Mouse (Mus musculus): ENCODE data around the gene Rarg. TPM values are rescaled to one million over a fixed set of nuclear protein-coding genes. Genes with fewer than 3 reads are reported as not detected.

The Rarg gene
- polyA plus RNA-seq, 1 experiment from 2014 or later = 5.6 TPM

DNA sequence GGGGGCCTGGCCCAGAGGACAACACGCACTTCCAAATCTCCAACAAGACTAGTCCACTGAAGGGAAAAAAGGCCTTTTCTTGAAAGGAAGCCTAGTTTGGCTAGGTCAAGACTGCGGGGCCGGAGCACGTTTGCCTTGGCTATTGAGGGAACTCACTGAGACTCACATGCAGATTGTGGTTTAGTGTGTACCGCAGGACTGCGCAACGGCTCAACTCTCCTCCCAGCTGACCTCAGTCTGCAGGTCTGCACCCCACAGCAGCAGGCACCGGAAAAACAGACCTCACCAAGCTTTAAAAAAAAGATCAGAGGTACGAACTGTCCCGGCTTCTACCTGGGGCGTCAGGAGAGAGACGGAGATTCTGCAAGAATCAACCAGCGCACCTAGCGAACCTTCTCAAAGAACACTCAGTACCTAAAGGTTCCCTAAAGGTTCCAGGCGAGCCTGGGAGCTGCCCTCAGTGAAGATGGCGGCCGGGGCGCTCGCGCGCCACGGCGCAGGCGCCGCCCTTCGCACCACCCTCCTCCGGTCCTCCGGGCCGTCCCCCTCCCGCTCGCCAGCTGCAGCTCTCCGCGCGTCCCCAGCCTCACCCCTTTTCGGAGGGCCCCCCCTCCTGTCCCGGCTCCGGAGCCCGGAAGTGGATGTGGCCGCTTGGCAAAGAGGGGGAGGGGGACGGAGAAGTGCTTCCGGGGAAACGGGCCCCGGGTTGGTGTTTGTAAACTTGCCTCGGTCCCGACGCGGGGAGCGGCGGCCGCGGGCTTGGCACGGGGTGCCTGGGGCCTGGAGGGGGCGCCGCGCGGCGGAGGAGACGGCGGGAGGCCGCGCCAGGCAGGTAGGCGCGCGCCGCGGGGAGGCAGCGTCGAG, 54.1 kb downstream of the Rarg start, which contains the start of gene Zfp740:
Zfp740 (plus strand) TSS at position 279 of the 864 bp plus-strand sequence.
- H3K9me3 ChIP-seq (ENCODE audit: control insufficient read depth, low read length) = no peaks in the 10 kb centered on the region
- H3K9ac ChIP-seq (ENCODE audit: low read depth, low read length) = peak within 1 kb of the TSS; percentile 95
- peak; percentile 96 for ATAC-seq
- H3K4me3 ChIP-seq (ENCODE audit: low read length) = peak within 1 kb of the TSS; percentile 90
- peaks cover 32% of the 10 kb centered on the region for H3K4me1 ChIP-seq (ENCODE audit: control insufficient read depth, insufficient read depth, low read depth, low read length)
- no peaks in the 10 kb centered on the region for H3K27me3 ChIP-seq (replicated peaks; ENCODE audit: control insufficient read depth, insufficient read depth, low read length)
- under 1% methylated on average over 50 of the region's 68 CpGs for WGBS
- peak within 1 kb of the TSS; percentile 80 for H3K4me2 ChIP-seq (ENCODE audit: low read length)
- peaks cover 1% of the 10 kb centered on the region; the same call in 1 of the 2 replicates for H3K36me3 ChIP-seq (ENCODE audit: control insufficient read depth, insufficient read depth, low read length)
- H3K27ac ChIP-seq (ENCODE audit: low read depth, low read length) = peak within 1 kb of the TSS; percentile 100

DNA sequence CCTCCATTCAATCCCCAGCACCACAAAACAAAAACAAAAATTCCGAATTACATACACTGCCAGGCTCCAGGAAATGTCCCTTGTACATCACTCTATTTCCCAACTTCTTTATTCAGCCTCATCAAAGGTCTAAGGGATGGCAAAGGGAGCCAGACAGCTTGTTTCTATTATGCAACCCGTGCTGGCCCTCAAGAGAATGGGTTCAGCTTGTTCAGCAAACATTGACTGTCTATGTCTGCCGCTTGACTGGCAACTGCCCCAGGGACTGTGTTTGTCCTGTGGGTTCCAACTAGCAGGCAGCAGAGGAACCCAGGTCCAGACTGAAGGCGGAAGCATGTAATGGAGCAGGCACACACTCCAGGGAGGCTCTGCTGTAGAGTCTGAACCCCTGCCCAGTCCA, 58.5 kb downstream of the Rarg start:
- WGBS = 82% methylated on average over 4 of the region's 4 CpGs
- no peak for ATAC-seq
- no peak overlapping the region for H3K4me2 ChIP-seq (ENCODE audit: low read length)

DNA sequence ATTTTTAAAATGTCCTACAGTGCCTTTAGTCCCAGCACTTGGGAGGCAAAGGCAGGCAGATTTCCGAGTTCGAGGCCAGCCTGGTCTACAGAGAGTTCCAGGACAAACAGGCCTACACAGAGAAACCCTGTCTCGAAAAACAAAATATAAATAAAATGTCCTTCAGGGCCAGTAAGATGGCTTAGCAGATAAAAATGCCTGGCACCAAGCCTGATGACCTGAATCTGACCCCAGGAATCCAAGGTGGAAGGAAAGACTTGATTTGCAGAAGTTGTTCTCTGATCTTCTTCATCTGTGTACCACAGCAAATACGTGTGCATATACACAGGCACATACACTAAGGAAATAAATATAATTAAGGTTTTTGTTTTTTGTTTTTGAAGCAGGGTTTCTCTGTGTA, 61.9 kb downstream of the Rarg start:
- no peak for ATAC-seq
- H3K36me3 ChIP-seq (ENCODE audit: control insufficient read depth, insufficient read depth, low read length) = no peaks in the 10 kb centered on the region
- H3K4me2 ChIP-seq (ENCODE audit: low read length) = no peak overlapping the region
- no peaks in the 10 kb centered on the region for H3K9me3 ChIP-seq (ENCODE audit: control insufficient read depth, low read length)
- no peak overlapping the region for H3K9ac ChIP-seq (ENCODE audit: low read depth, low read length)
- H3K4me1 ChIP-seq (ENCODE audit: control insufficient read depth, insufficient read depth, low read depth, low read length) = no peaks in the 10 kb centered on the region
- WGBS = 85% methylated on average over 4 of the region's 4 CpGs
- no peak overlapping the region for H3K27ac ChIP-seq (ENCODE audit: low read depth, low read length)
- no peak overlapping the region for H3K4me3 ChIP-seq (ENCODE audit: low read length)
- H3K27me3 ChIP-seq (replicated peaks; ENCODE audit: control insufficient read depth, insufficient read depth, low read length) = no peaks in the 10 kb centered on the region

More for the DNA sequence above, 58.5 kb downstream of the Rarg start:
- Histone ChIP-seq H3K9me3 (ENCODE audit: control insufficient read depth, low read length) (no peaks in the 10 kb centered on the region), H3K36me3 (ENCODE audit: control insufficient read depth, insufficient read depth, low read length) (no peaks in the 10 kb centered on the region), H3K27ac (ENCODE audit: low read depth, low read length) (no peak overlapping the region), H3K27me3 (replicated peaks; ENCODE audit: control insufficient read depth, insufficient read depth, low read length) (no peaks in the 10 kb centered on the region), H3K4me3 (ENCODE audit: low read length) (no peak overlapping the region), H3K9ac (ENCODE audit: low read depth, low read length) (no peak overlapping the region), H3K4me1 (ENCODE audit: control insufficient read depth, insufficient read depth, low read depth, low read length) (peaks cover 7% of the 10 kb centered on the region)

DNA sequence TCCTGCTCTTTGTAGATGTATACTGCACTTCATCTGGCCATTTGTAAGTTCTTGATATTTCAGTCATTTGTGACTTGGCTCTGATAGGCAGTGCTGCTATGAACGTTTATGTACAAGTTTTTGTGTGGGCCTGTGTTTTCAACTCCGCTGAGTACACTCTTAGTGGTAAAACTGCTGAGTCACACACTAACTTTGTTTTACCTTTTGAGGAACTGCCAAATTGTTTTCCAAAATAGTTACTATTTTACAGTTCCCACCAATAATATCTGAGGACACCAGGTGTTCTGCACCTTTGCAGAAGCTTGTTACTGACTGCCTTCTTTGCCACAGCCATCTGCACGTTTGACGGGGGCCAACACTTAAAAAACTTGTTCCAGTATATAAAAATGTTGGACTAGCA, 62.9 kb downstream of the Rarg start:
- no peak overlapping the region for H3K4me2 ChIP-seq (ENCODE audit: low read length)
- ATAC-seq = no peak
- H3K9me3 ChIP-seq (ENCODE audit: control insufficient read depth, low read length) = no peaks in the 10 kb centered on the region
- H3K27ac ChIP-seq (ENCODE audit: low read depth, low read length) = no peak overlapping the region
- H3K27me3 ChIP-seq (replicated peaks; ENCODE audit: control insufficient read depth, insufficient read depth, low read length) = no peaks in the 10 kb centered on the region
- no peak overlapping the region for H3K4me3 ChIP-seq (ENCODE audit: low read length)
- H3K36me3 ChIP-seq (ENCODE audit: control insufficient read depth, insufficient read depth, low read length) = no peaks in the 10 kb centered on the region
- H3K9ac ChIP-seq (ENCODE audit: low read depth, low read length) = no peak overlapping the region
- H3K4me1 ChIP-seq (ENCODE audit: control insufficient read depth, insufficient read depth, low read depth, low read length) = no peaks in the 10 kb centered on the region
- WGBS = 89% methylated on average over 4 of the region's 4 CpGs

DNA sequence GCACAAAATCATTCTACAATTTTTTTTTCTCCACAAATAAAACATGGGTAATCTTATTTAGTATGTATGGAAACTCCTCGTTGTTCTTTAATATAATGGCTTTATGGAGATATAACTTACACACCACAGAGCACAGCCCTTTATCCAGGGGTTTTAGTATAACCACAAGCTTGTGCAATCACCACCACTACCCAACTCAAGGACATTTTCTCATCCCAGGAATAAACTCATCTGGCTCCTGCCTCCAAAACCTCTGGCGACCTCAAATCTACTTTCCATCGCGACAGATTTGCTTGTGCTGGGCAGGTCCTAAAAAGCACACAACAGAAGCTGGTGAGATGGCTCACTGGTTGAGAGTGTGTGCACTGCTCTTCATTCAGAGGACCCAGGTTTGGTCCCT, 63.7 kb downstream of the Rarg start:
- no peak overlapping the region for H3K4me2 ChIP-seq (ENCODE audit: low read length)
- no peaks in the 10 kb centered on the region for H3K36me3 ChIP-seq (ENCODE audit: control insufficient read depth, insufficient read depth, low read length)
- H3K4me3 ChIP-seq (ENCODE audit: low read length) = no peak overlapping the region
- no peaks in the 10 kb centered on the region for H3K9me3 ChIP-seq (ENCODE audit: control insufficient read depth, low read length)
- H3K9ac ChIP-seq (ENCODE audit: low read depth, low read length) = no peak overlapping the region
- 83% methylated on average over 4 of the region's 4 CpGs for WGBS
- no peaks in the 10 kb centered on the region for H3K4me1 ChIP-seq (ENCODE audit: control insufficient read depth, insufficient read depth, low read depth, low read length)
- H3K27me3 ChIP-seq (replicated peaks; ENCODE audit: control insufficient read depth, insufficient read depth, low read length) = no peaks in the 10 kb centered on the region
- no peak for ATAC-seq
- H3K27ac ChIP-seq (ENCODE audit: low read depth, low read length) = no peak overlapping the region

DNA sequence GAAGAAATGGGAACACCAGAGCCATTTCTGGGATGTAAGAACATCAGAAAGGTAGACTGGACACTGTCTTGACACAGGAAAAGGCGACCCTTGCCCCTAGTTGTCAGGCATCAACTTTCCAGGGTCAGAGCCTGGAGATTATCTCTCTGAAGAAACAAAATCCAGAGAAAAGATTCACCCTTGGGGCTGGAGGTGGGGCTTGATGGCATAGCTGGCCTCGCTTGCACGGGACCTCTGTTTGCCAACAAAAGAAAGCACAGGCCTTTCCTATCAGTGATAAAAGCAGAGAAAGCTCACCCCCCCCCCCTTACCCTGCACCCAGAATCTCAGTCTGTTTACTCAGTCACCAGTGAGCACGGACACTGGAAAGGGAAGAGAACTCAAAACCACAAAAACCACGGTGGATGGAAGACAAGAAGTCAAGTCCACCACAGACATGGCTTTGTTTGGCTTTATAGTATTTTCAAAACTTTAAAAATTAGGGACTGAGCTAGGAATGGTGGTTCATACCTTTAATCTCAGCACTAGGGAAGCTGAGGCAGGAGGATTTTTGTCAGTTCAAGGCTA, 64.4 kb downstream of the Rarg start:
- no peak for ATAC-seq
- Histone ChIP-seq H3K9ac (ENCODE audit: low read depth, low read length) (no peak overlapping the region; the same call in 1 of the 2 replicates), H3K36me3 (ENCODE audit: control insufficient read depth, insufficient read depth, low read length) (no peaks in the 10 kb centered on the region), H3K9me3 (ENCODE audit: control insufficient read depth, low read length) (no peaks in the 10 kb centered on the region), H3K4me2 (ENCODE audit: low read length) (no peak overlapping the region), H3K27ac (ENCODE audit: low read depth, low read length) (no peak overlapping the region), H3K4me1 (ENCODE audit: control insufficient read depth, insufficient read depth, low read depth, low read length) (no peaks in the 10 kb centered on the region), H3K4me3 (ENCODE audit: low read length) (no peak overlapping the region), H3K27me3 (replicated peaks; ENCODE audit: control insufficient read depth, insufficient read depth, low read length) (no peaks in the 10 kb centered on the region)
- 71% methylated on average over 5 of the region's 5 CpGs for WGBS

DNA sequence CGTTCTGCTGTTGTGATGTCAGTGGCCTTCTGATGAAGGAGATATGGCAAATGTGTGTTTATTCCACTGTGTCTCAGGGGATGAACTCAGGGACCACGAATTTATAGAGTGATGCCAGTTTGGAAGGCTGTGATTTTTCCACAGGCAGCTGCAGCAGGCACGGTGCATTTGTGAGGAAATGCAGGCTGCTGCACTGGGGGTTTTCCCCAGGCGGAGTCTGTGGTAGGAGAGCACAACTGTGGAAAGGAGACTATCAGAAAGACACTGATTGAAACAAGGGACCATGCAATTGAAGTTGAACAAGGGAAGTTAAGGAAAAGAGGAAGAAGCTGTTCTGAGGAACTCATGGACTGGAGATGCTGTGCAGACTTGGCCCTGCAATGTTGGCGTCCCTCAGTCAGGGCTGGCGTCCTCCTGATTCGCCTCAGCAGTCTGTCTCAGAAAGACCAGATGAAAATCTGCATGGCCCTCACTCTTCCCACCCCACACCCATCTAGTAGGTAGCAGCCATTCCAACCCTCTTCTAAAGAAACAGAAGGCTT, 65.0 kb downstream of the Rarg start:
- no peak overlapping the region for H3K27ac ChIP-seq (ENCODE audit: low read depth, low read length)
- 73% methylated on average over 7 of the region's 7 CpGs for WGBS
- no peak overlapping the region for H3K9ac ChIP-seq (ENCODE audit: low read depth, low read length)
- no peaks in the 10 kb centered on the region for H3K36me3 ChIP-seq (ENCODE audit: control insufficient read depth, insufficient read depth, low read length)
- no peaks in the 10 kb centered on the region for H3K9me3 ChIP-seq (ENCODE audit: control insufficient read depth, low read length)
- no peaks in the 10 kb centered on the region for H3K27me3 ChIP-seq (replicated peaks; ENCODE audit: control insufficient read depth, insufficient read depth, low read length)
- no peak overlapping the region for H3K4me2 ChIP-seq (ENCODE audit: low read length)
- ATAC-seq = no peak
- no peaks in the 10 kb centered on the region for H3K4me1 ChIP-seq (ENCODE audit: control insufficient read depth, insufficient read depth, low read depth, low read length)
- H3K4me3 ChIP-seq (ENCODE audit: low read length) = no peak overlapping the region

DNA sequence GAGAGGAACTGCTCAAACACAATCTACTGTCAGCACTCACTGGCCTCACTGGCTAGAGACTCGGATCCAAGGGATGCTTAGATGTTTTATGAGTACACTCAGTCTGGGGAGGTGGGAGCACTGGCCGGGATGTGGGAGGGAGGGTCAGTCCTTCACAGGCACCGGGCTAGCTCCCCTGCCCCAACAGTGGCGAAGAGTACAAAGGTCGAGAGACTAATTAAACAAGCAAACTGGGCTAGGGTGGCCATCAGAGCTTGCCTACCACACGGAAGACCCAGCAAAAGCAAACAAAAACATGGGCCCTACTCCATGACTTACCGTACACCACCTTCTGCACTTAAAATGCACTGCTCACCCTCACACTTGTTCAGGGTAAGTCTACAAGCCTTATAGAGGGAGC, 65.6 kb downstream of the Rarg start:
- Histone ChIP-seq H3K27me3 (replicated peaks; ENCODE audit: control insufficient read depth, insufficient read depth, low read length) (no peaks in the 10 kb centered on the region), H3K4me2 (ENCODE audit: low read length) (no peak overlapping the region), H3K4me1 (ENCODE audit: control insufficient read depth, insufficient read depth, low read depth, low read length) (no peaks in the 10 kb centered on the region), H3K27ac (ENCODE audit: low read depth, low read length) (no peak overlapping the region), H3K9ac (ENCODE audit: low read depth, low read length) (no peak overlapping the region), H3K36me3 (ENCODE audit: control insufficient read depth, insufficient read depth, low read length) (no peaks in the 10 kb centered on the region), H3K9me3 (ENCODE audit: control insufficient read depth, low read length) (no peaks in the 10 kb centered on the region), H3K4me3 (ENCODE audit: low read length) (no peak overlapping the region)
- no peak for ATAC-seq
- WGBS = 83% methylated on average over 7 of the region's 7 CpGs

DNA sequence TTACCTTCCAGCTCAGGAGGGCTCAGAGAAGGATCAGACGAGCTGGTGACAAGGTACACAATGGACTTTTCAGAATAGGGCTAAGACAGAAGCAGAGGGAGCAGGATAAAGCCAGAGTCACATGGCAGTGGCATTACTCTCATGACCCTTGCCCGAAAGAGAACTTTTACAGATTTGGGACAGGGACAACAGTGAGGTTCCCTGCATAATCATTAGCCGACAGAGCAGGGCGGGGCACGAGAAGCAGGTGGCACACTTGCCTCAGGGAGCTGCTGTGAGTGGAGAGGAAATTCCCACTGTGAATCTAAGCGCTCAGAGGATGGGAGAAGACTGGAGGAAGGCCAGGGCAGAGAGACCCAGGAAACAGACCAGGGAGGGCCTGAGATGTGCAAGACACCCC, 68.4 kb downstream of the Rarg start:
- no peaks in the 10 kb centered on the region for H3K4me1 ChIP-seq (ENCODE audit: control insufficient read depth, insufficient read depth, low read depth, low read length)
- no peak overlapping the region for H3K9ac ChIP-seq (ENCODE audit: low read depth, low read length)
- H3K27me3 ChIP-seq (replicated peaks; ENCODE audit: control insufficient read depth, insufficient read depth, low read length) = no peaks in the 10 kb centered on the region
- H3K36me3 ChIP-seq (ENCODE audit: control insufficient read depth, insufficient read depth, low read length) = peaks cover 6% of the 10 kb centered on the region
- WGBS = 58% methylated on average over 6 of the region's 6 CpGs
- H3K27ac ChIP-seq (ENCODE audit: low read depth, low read length) = no peak overlapping the region
- no peak overlapping the region for H3K4me3 ChIP-seq (ENCODE audit: low read length)
- no peak for ATAC-seq
- H3K9me3 ChIP-seq (ENCODE audit: control insufficient read depth, low read length) = no peaks in the 10 kb centered on the region
- H3K4me2 ChIP-seq (ENCODE audit: low read length) = no peak overlapping the region

All from hindbrain, embryonic 16.5 days (tissue).